Mouse (Mus musculus) limb, embryonic 13.5 days (tissue): Measurements from ENCODE around the gene Robo1. TPM values are rescaled to one million over a fixed set of nuclear protein-coding genes. Genes with fewer than 3 reads are reported as not detected.

Source experiments
- ATAC-seq: fragments of 200-750 bp; cut with Nextera tagmentation; 2 replicates; pipeline ENCODE4 v1.8.0; 2017; ENCODE audit warnings: low read depth, moderate number of reproducible peaks, moderate TSS enrichment; ENCODE audit not compliant: low FRiP score
- H3K27ac ChIP-seq: fragments of 300-500 bp; sonication (generic); 2 replicates; pipeline ENCODE4 v1.5.1; 2015; ENCODE audit warnings: inconsistent platforms, mild to moderate bottlenecking, moderate library complexity
- H3K27me3 ChIP-seq: fragments of 300-500 bp; sonication (generic); 2 replicates; pipeline ENCODE4 v1.6.1; 2015; ENCODE audit warnings: mild to moderate bottlenecking, inconsistent platforms
- H3K36me3 ChIP-seq: fragments of 300-500 bp; sonication (generic); 2 replicates; pipeline ENCODE4 v1.6.1; 2015; ENCODE audit warnings: inconsistent platforms, mild to moderate bottlenecking, moderate library complexity
- H3K4me1 ChIP-seq: fragments of 300-500 bp; sonication (generic); 2 replicates; pipeline ENCODE4 v1.6.1; 2015; ENCODE audit warnings: inconsistent platforms
- H3K4me2 ChIP-seq: fragments of 300-500 bp; sonication (generic); replicated peaks from 2 replicates; pipeline ENCODE4 v1.6.1; 2015; ENCODE audit warnings: inconsistent platforms, mild to moderate bottlenecking, moderate library complexity
- H3K4me3 ChIP-seq: fragments of 300-500 bp; sonication (generic); 2 replicates; pipeline ENCODE4 v1.5.1; 2015; ENCODE audit warnings: moderate library complexity, mild to moderate bottlenecking, inconsistent platforms
- H3K9ac ChIP-seq: fragments of 300-500 bp; sonication (generic); 2 replicates; pipeline ENCODE4 v1.6.1; 2015; ENCODE audit warnings: mild to moderate bottlenecking, inconsistent platforms
- H3K9me3 ChIP-seq: fragments of 300-500 bp; sonication (generic); 2 replicates; pipeline ENCODE4 v1.6.1; 2016; ENCODE audit warnings: inconsistent platforms
- WGBS: fragments of 180-500 bp; shearing (Covaris S2); methylation state at CpG from one replicate; pipeline ENCODE4 v1.1.7; 2015; 5-methylcytosine and 5-hydroxymethylcytosine counted together
- polyA plus RNA-seq: library from polyadenylated mRNA; unstranded; fragments of >200 nt; fragmentation: Nextera tagmentation; extraction: Ambion mirVana; gene quantifications from 2 replicates; pipeline ENCODE4 v1.2.1, GENCODE M21; 2015

Robo1 gene
- polyA plus RNA-seq, 1 experiment from 2014 or later, result 58.2 TPM

DNA sequence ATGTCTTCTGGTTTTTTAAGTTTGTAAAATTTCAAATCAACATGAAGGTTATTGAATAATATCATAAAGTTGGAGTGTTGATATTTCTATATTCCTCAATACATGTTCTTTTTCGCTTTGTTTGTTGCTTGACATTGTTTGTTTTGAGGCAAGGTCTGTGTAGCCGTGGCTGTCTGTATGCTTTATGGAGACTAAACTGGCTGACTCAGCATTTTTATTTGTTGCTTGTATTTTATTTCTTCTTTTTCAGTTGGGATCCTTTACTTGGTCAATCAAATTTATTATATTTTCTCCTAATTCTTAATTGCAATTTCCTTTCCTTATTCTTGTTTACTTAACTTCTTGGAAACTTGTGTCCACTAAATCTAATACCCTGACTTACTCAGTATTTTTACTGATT is 775.0 kb downstream of the Robo1 start:
- Histone ChIP-seq H3K4me3 (no peak overlapping the region), H3K4me2 (no peak overlapping the region), H3K9ac (no peak overlapping the region), H3K36me3 (no peaks in the 10 kb centered on the region), H3K27me3 (no peaks in the 10 kb centered on the region), H3K4me1 (peaks cover 16% of the 10 kb centered on the region), H3K9me3 (no peaks in the 10 kb centered on the region), H3K27ac (no peak overlapping the region)
- ATAC-seq, result no peak
- WGBS, result 85% methylated on average over 2 of the region's 2 CpGs
